Mouse (Mus musculus) right cerebral cortex, postnatal 4 days (tissue): ENCODE measurements around the gene Orc3.

Experiments
- DNase-seq: peaks from one replicate; pipeline ENCODE4 v3.0.0-alpha.2; 2022

Orc3 gene

DNA sequence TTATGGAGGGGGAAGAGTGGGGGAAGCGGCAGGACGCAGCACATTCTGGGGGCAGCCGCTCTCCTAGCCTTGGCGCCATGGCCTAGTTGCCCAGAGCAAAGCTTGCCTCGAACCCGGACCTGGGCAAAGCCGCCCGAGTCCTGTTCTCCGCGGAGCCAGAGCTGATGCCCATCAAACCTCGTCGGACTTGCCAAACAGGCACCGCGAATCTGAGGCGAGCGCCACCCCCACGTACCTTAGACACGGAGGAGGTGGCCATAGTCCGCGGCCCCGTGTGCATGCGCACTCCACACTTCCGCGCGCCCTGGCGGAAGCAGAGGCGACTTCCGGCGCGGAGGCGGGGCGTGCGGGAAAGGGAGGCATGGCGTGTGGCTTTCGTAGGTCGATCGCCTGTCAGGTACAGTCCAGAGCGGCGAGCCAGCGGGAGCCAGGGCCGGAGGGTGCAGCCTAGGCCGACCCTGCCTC lies at the start of gene Orc3, which contains the start of gene Rars2:
Gene Orc3, minus strand, starts transcription at position 315 of the 465 bp plus-strand sequence.
Gene Rars2, plus strand, starts transcription at position 328 of the 465 bp plus-strand sequence.
- peak; percentile 89 for DNase-seq

DNA sequence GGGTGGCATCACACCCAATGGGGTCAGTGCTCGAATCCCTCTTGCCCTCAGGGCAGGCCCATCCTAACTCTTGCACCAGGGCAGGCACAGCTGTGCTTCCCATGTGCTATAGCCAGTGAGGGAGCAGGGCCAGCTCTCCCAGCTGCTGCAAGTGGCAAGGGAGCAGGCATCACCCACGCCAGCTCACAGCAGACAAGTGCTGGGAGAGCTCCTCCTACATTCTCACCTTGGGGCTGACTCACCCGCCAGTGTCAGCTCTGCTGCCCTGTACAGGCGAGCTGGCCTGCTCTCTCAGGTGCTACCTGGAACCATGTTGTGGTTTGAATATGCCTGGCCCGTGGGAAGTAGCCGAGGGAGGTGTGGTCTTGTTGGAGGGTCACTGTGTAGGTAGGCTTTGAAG lies 47.2 kb upstream of the Orc3 start:
- DNase-seq: no peak

GRCm38 (mm10) chr4:34661514-34661913 lies 46.8 kb upstream of the Orc3 start:
- DNase-seq: no peak

- DNase-seq: no peak
Observed at GRCm38 (mm10) chr4:34659012-34659411, 44.3 kb upstream of the Orc3 start.

DNA sequence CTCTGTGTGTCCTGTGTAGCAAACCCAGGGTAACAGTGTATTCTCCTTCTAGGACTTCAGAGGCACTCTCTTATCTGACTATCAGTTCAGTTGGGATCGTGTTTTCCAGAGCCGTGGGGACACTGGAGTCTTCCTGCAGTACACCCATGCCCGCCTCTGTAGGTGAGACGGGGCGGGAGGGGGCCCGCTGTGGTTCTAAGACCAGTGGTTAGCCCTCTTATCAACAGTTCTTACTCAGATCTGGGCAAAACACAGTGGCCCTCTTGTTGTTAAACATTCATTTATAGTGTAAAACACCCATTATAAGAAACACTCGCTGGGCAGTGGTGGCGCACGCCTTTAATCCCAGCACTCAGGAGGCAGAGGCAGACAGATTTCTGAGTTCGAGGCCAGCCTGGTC lies 41.4 kb upstream of the Orc3 start:
- DNase-seq: no peak

- DNase-seq: no peak
Observed at GRCm38 (mm10) chr4:34653179-34653578, 38.4 kb upstream of the Orc3 start.

- no peak for DNase-seq
Observed at GRCm38 (mm10) chr4:34644779-34645178, 30.0 kb upstream of the Orc3 start.

DNA sequence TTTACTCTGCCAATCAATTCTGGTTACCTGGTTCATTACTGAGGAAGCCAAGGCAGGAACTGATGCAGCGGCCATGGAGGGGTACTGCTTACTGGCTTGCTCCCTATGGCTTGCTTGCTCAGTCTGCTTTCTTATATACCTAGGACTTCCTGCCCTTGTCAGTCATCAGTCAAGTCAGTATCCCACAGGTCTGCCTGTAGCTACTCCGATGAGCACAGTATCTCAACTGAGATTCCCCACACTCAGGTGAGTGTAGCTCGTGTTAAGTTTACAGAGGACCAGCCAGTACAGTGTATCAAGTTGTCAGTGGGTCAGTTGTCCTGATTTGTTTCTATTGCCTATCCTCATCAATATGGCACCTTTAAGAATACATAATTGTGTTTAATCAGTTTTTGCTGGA lies 26.0 kb upstream of the Orc3 start:
- no peak for DNase-seq

- no peak for DNase-seq
Observed at GRCm38 (mm10) chr4:34639745-34640364, 25.1 kb upstream of the Orc3 start.

DNA sequence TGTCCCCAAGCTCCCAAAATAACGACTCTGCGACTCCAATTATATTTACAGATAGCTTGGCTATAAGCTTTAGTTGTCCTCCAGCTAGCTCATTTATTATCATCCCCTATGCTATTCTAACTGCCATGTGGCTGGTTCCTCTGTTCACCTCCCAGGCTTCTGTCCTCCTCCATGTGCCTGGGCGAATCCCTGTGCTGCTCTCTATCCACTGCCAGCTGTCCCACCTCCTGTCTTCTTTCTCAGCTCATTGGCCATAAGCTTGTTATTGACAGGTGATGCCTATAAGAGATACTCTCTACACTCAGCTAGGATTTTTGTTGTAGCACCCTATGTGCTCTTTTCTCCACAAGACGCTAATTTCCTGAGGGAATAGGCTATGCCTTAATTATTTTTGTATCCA lies 23.1 kb upstream of the Orc3 start:
- no peak for DNase-seq

DNA sequence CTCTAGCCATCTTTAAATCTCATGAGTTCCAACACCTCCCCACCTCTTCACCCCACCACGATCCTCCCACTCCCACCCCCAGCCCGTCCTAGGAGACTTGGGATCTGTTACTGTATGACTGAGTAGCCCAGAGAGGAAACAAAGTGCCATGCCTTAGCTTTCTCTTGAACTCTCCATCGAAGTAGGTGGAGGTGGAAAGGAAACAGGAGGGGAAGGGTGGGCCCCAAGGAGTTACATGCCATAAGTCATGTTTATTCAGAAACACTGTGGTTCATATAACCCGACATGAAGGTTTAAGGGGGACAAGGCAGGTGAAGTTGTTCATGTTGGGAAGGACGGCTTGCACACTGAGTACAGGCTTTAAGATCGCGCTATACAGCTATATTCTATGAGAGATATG lies 22.6 kb upstream of the Orc3 start:
- DNase-seq: no peak

GRCm38 (mm10) chr4:34636036-34636435 lies 21.3 kb upstream of the Orc3 start:
- DNase-seq: no peak

DNA sequence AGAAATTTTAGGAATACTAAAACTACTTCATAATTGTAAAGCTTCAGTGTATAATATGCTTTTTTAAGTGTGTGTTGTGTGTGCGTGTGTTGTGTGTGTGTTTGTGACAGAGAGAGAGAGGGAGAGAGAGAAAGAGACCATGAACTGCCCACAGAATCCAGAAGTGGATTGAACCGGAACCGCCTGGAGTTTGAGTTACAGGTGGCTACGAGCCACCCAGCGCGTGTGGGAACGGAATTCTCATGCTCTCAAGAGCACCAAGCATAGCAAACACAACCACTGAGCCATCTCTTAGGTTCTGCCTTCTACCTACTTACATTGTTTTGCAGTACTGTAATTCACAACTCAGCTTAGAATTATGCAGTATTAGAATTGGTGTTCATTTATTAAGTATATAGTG lies 19.4 kb upstream of the Orc3 start:
- DNase-seq: no peak

DNA sequence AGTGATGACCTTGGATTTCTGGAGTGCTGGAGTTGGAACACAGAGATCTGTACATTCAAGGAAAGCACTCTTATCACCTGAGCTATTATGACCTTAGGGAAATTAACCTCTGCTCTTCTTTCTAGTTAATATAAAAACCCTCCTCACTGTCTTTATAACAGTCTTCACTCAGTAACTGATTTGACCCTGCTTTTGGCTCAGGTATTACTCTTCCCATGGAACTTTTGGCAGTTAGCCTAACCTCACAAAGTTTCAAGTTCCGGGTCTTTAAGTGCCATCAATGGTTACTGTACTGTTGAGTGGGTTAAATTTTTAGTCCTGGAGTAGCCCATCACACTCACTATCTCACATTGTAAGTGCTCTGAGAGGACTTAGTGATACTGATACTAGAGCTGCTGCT lies 15.2 kb upstream of the Orc3 start:
- DNase-seq: no peak

DNA sequence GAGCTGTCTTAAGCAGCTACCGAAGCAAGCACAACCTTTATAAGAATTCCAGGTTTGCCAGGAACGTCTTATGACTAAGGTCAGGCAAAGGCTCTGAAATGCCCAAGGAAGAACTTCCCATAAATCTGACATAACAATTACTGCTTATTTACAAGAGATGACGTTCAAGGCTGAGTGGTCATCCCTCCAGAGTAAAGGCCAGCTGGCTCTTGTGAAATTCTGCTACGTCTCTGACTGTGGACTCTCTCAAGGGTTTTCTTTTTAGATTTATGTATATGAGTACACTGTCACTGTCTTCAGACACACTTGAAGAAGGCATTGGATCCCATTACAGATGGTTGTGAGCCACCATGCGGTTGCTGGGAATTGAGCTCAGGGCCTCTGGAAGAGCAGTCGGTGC lies 11.7 kb upstream of the Orc3 start:
- no peak for DNase-seq

DNA sequence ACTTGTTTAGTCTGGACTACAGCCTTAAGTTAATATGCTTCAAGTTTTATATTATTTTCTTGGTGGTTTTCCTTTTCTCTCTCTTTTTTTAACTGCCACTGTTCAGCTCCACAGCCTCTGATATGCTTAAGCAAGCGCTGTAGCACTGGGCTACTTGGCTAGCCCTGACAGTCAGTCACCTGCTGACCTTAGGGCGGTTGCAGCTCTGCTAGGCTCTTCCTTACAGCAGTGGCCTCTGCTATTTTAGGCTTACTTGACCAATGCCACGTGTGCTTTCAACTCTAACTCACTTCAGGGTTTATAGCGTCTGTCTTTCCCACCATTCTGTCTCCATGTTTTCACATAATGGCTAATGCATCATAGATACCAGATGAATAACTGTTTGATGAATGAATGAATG lies 10.8 kb upstream of the Orc3 start:
- no peak for DNase-seq

DNA sequence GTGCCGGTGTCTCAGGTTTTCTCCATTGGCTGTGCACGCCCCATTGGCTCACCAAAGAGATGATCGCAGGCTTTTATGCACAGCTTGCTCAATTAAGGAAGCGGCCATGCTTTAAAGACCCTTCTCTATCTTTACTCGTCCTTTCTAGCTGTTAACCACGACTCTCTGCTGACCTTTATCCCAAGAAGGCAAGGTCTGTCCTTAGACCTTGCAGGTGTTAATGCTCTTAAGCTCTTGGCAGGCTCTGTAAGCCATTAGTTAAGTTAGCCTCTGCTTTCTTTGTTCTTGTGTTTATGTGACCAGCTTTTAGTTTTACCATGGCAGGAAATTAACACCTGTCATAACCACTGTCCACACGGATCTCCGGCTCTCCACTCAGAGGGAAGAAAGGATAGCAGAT lies 1.4 kb upstream of the Orc3 start:
- DNase-seq: no peak

DNA sequence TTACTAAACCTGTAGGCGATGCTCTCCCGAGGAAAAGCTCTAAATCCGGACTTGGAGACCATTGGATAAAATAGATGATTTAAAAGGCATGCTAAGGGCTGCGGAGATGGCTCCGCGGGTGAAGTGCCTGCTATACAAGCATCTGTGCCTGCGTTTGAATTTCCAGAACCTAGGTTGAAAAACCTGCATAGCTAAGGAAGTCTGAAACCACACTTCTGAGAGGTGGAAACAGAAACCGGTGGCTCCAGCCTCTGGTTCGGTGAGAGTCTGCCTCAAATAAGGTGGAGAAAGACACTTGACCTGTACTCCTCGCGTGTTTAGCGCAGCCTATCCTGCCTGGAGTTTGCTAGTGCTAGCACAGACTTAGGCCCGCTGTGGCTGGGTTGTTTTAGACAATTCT lies 559 bp upstream of the Orc3 start:
- DNase-seq: peak; percentile 5

- DNase-seq: peak; percentile 15
Observed at GRCm38 (mm10) chr4:34613571-34614145, 1.1 kb downstream of the Orc3 start.

GRCm38 (mm10) chr4:34606658-34607057 lies 8.1 kb downstream of the Orc3 start:
- DNase-seq: no peak

- DNase-seq: no peak
Observed at GRCm38 (mm10) chr4:34603123-34603522, 11.6 kb downstream of the Orc3 start.

- DNase-seq: no peak
Observed at GRCm38 (mm10) chr4:34584871-34585607, 29.7 kb downstream of the Orc3 start.

GRCm38 (mm10) chr4:34583427-34583826 lies 31.3 kb downstream of the Orc3 start:
- no peak for DNase-seq

DNA sequence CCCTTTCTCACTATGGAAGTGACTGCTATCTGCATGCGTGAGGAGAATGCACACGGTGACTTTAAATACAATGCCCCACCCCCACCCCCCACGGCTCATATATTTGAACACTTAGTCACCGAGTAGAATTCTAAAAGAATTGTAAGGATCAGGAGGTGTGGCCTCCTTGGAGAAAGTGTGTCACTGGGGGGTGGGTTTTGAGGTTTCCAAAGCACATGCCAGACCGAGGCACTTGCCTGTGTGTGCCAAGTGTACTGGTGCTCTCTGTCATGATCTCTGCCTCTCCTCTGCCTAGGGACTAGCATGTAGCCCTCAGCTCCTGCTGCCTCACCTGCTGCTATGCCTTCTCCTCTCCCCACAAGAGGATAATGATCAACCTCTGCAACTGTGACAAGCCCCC lies 32.3 kb downstream of the Orc3 start:
- no peak for DNase-seq
